Mouse (Mus musculus) limb, embryonic 14.5 days (tissue): ENCODE data around the gene Pxylp1. TPM values are rescaled to one million over a fixed set of nuclear protein-coding genes. Genes with fewer than 3 reads are reported as not detected.
A peak's percentile ranks its signal among the peaks of the same experiment; 100 is the strongest.

ENCODE experiments used
- ATAC-seq: fragments of 200-750 bp; cut with Nextera tagmentation; 2 replicates; pipeline ENCODE4 v1.8.0; 2017; ENCODE audit warnings: low read depth, moderate number of reproducible peaks, moderate TSS enrichment; ENCODE audit not compliant: low FRiP score
- DNase-seq: peaks from one replicate; pipeline ENCODE4 v3.0.0-alpha.2; 2015; ENCODE audit warnings: low spot score
- H3K27ac ChIP-seq: fragments of 300-500 bp; sonication (generic); replicated peaks from 2 replicates; pipeline ENCODE4 v1.5.1; 2014; ENCODE audit warnings: low read depth, mild to moderate bottlenecking, low read length, moderate library complexity, mixed read lengths
- H3K27me3 ChIP-seq: fragments of 300-500 bp; sonication (generic); 2 replicates; pipeline ENCODE4 v1.6.1; 2014; ENCODE audit warnings: low read length, mixed read lengths; ENCODE audit not compliant: control insufficient read depth, insufficient read depth
- H3K36me3 ChIP-seq: fragments of 300-500 bp; sonication (generic); 2 replicates; pipeline ENCODE4 v1.6.1; 2014; ENCODE audit warnings: mild to moderate bottlenecking, low read length, moderate library complexity, mixed read lengths; ENCODE audit not compliant: control insufficient read depth, insufficient read depth
- H3K4me1 ChIP-seq: fragments of 300-500 bp; sonication (generic); 2 replicates; pipeline ENCODE4 v1.6.1; 2014; ENCODE audit warnings: antibody characterized with exemption, low read length, mixed read lengths; ENCODE audit not compliant: control insufficient read depth, insufficient read depth
- H3K4me2 ChIP-seq: fragments of 300-500 bp; sonication (generic); replicated peaks from 2 replicates; pipeline ENCODE4 v1.6.1; 2014; ENCODE audit warnings: low read depth, mild to moderate bottlenecking, low read length, moderate library complexity; ENCODE audit not compliant: severe bottlenecking
- H3K4me3 ChIP-seq: fragments of 300-500 bp; sonication (generic); replicated peaks from 2 replicates; pipeline ENCODE4 v1.5.1; 2014; ENCODE audit warnings: low read length
- H3K9ac ChIP-seq: fragments of 300-500 bp; sonication (generic); 2 replicates; pipeline ENCODE4 v1.6.1; 2014; ENCODE audit warnings: mild to moderate bottlenecking, low read depth, low read length, moderate library complexity; ENCODE audit not compliant: severe bottlenecking
- H3K9me3 ChIP-seq: fragments of 300-500 bp; sonication (generic); 2 replicates; pipeline ENCODE4 v1.6.1; 2016; ENCODE audit warnings: low read length; ENCODE audit not compliant: control insufficient read depth
- POLR2A ChIP-seq: fragments of 200-500 bp; IDR thresholded peaks from 2 replicates; pipeline ENCODE4 v1.8.0; 2012; ENCODE audit warnings: inconsistent platforms, mild to moderate bottlenecking, moderate library complexity, borderline replicate concordance; ENCODE audit not compliant: insufficient read depth, insufficient read length; ENCODE audit errors: extremely low read depth
- whole genome bisulfite sequencing: fragments of 180-500 bp; shearing (Covaris S2); extraction: QIAGEN DNeasy Blood & Tissue Kit; methylation state at CpG from one replicate; pipeline ENCODE4 v1.1.7; 2014; 5-methylcytosine and 5-hydroxymethylcytosine counted together
- polyA plus RNA-seq, 2 experiments: library from polyadenylated mRNA; depleted of rRNA in 1 of 2; stranded (reverse) in 1 of 2; unstranded in 1 of 2; fragments of >200 nt; fragmentation: Nextera tagmentation in 1 of 2; extraction: Ambion mirVana in 1 of 2; gene quantifications; 2 replicates each; pipeline versions ENCODE4 v1.2.1 to v1.2.3; 2012 to 2014

Pxylp1 gene
- polyA plus RNA-seq, 2 experiments: 26.0 to 29.3 TPM

- no peak overlapping the region for H3K4me3 ChIP-seq
- H3K9me3 ChIP-seq: no peaks in the 10 kb centered on the region
- ATAC-seq (no peak), DNase-seq (no peak)
- H3K9ac ChIP-seq: no peak overlapping the region
- no peaks in the 10 kb centered on the region for H3K36me3 ChIP-seq
- no peak overlapping the region for H3K4me2 ChIP-seq
- 66% methylated on average over 4 of the region's 4 CpGs for WGBS
- H3K27me3 ChIP-seq: no peaks in the 10 kb centered on the region
- H3K4me1 ChIP-seq: no peaks in the 10 kb centered on the region
- H3K27ac ChIP-seq: no peak overlapping the region
- no peak for TF ChIP-seq POLR2A
Observed at GRCm38 (mm10) chr9:96811996-96812395, 80.5 kb downstream of the Pxylp1 start.

- WGBS: 14% methylated on average over 5 of the region's 5 CpGs
- H3K9ac ChIP-seq: no peak overlapping the region
- DNase-seq: peak; percentile 32
Observed at GRCm38 (mm10) chr9:96800131-96800825, 92.2 kb downstream of the Pxylp1 start.

GRCm38 (mm10) chr9:96797311-96797710 is 95.2 kb downstream of the Pxylp1 start:
- no peak overlapping the region for H3K4me2 ChIP-seq
- no peaks in the 10 kb centered on the region for H3K4me1 ChIP-seq
- TF ChIP-seq POLR2A: no peak
- no peak overlapping the region for H3K4me3 ChIP-seq
- no peaks in the 10 kb centered on the region for H3K27me3 ChIP-seq
- H3K9ac ChIP-seq: no peak overlapping the region
- no peak for ATAC-seq
- no peak for DNase-seq
- H3K27ac ChIP-seq: no peak overlapping the region
- H3K9me3 ChIP-seq: no peaks in the 10 kb centered on the region
- H3K36me3 ChIP-seq: no peaks in the 10 kb centered on the region
- WGBS: 91% methylated on average over 3 of the region's 3 CpGs

More at GRCm38 (mm10) chr9:96800131-96800825, 92.2 kb downstream of the Pxylp1 start:
- Histone ChIP-seq H3K9me3 (no peaks in the 10 kb centered on the region), H3K4me3 (no peak overlapping the region), H3K27ac (no peak overlapping the region), H3K4me1 (no peaks in the 10 kb centered on the region), H3K36me3 (no peaks in the 10 kb centered on the region), H3K27me3 (no peaks in the 10 kb centered on the region), H3K4me2 (no peak overlapping the region)
- no peak for TF ChIP-seq POLR2A
- 0 out of 2 replicates have a peak, but pooled peaks have one; percentile 34 for ATAC-seq

GRCm38 (mm10) chr9:96795399-96795928 is 97.0 kb downstream of the Pxylp1 start:
- Histone ChIP-seq H3K36me3 (no peaks in the 10 kb centered on the region), H3K27ac (peak overlapping the region; percentile 21), H3K4me2 (peak overlapping the region; percentile 72), H3K4me1 (no peaks in the 10 kb centered on the region), H3K9me3 (no peaks in the 10 kb centered on the region), H3K27me3 (no peaks in the 10 kb centered on the region), H3K9ac (peak overlapping the region; percentile 61), H3K4me3 (peak overlapping the region; percentile 44)
- no peak for TF ChIP-seq POLR2A
- WGBS: 7% methylated on average over 10 of the region's 10 CpGs
- ATAC-seq (peak; percentile 74), DNase-seq (peak; percentile 64)

- TF ChIP-seq POLR2A: no peak
- 92% methylated on average over 2 of the region's 2 CpGs for WGBS
- H3K27ac ChIP-seq: no peak overlapping the region
- no peaks in the 10 kb centered on the region for H3K36me3 ChIP-seq
- no peak overlapping the region for H3K4me3 ChIP-seq
- H3K27me3 ChIP-seq: no peaks in the 10 kb centered on the region
- H3K9me3 ChIP-seq: no peaks in the 10 kb centered on the region
- ATAC-seq (no peak), DNase-seq (no peak)
- H3K4me2 ChIP-seq: no peak overlapping the region
- H3K4me1 ChIP-seq: no peaks in the 10 kb centered on the region
- H3K9ac ChIP-seq: no peak overlapping the region
Observed at GRCm38 (mm10) chr9:96794601-96795000, 97.9 kb downstream of the Pxylp1 start.
